Mouse (Mus musculus) testis, postnatal 10 days (tissue): ENCODE results near the gene Naaa.

Experiments
- DNase-seq: peaks from one replicate; pipeline ENCODE4 v3.0.0; 2021; ENCODE audit warnings: low spot score

Naaa gene

DNA sequence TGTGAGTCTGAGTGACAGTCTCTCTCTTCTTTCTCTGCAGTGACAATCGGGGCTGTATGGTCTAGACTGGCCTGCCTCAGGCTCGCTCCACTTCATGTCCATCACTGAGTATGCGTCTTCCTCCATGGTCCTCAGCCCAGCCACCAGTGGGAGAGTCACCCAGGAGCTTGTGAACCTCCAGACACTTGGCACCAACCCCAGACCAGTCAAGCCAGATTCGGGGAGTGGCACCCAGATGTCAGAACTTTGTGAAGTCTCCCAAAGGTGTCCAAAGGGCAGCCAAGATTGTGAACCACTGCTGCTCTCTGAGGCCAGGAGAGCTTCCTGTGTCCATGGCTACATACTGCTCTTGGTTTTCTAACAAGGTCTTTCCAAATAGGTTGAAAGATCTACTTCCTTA lies 65.7 kb downstream of the Naaa start:
- DNase-seq = no peak

DNA sequence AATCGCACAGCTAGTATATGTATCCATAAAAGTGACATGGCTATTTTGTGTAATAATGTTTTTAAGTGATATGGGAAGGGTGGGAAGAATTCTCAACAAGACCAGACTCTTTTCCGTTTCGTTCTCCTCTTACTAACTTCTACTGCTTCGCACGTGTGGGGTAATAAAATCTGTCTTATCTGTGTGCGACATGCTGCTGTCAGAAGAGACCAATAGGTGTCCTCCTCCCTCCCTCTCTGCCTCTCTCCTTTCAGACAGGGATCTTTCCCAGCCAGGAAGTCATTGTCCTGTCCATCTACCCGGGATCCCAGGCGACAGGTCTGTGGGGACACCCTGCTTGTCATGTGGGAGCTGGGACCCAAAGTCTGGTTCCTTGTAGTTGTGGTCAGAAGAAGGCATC lies 67.8 kb downstream of the Naaa start:
- DNase-seq = no peak
